Mouse (Mus musculus) kidney, postnatal 4 days (tissue): ENCODE results near the gene Ccdc60.
"Not testable (repeated sequence)": the region's sequence is repeated elsewhere in the genome, so short reads cannot be mapped to it uniquely, and the experiment has no call there.

Experiments used
- DNase-seq, 2 experiments: peaks; one replicate each; pipeline ENCODE4 v3.0.0; 2021; ENCODE audit warnings: mixed read lengths in 2 of 2

The Ccdc60 gene

DNA sequence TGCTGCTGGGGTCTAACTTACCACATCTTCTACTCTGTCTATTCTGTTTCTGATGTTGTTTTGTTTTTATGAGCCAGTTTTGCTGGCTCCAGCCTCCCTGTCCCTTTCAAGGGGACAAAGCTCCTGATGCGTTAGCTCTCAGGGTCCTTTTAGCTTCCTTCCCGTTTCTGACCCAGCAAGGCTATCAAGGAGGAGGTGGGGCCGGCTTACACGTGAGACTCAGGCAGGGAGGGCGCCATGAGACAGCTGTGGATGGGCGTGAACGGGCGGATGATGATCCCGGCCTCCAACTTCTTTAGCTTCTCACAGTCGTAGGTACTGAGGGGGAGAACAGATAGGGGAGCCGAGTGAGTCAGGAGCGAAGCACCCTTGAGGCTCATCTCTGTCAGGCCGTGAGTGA is 108.2 kb downstream of the Ccdc60 start:
- no peak for DNase-seq

GRCm38 (mm10) chr5:116171721-116172120 is 117.1 kb downstream of the Ccdc60 start:
- DNase-seq, result no peak

DNA sequence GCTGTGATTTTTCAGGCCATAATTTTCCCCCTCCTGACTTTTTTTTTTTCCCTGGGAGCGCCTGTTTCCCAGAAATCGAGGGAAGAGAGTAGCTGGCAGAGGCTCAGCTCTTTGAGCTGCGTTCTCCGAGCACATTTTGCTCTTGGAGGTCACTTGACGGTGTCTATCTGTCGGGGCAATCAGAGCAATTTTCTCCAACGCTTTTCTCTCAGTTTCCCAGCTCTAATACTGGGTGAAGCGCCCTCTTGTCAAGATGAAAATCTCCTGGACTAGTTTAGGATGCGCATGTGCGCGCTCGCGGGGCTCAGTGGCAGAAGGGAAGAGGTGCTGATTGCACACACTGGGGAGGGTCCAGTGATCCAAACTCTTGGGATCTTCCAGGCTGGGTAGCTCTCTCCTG is 121.8 kb downstream of the Ccdc60 start:
- DNase-seq, result no peak

DNA sequence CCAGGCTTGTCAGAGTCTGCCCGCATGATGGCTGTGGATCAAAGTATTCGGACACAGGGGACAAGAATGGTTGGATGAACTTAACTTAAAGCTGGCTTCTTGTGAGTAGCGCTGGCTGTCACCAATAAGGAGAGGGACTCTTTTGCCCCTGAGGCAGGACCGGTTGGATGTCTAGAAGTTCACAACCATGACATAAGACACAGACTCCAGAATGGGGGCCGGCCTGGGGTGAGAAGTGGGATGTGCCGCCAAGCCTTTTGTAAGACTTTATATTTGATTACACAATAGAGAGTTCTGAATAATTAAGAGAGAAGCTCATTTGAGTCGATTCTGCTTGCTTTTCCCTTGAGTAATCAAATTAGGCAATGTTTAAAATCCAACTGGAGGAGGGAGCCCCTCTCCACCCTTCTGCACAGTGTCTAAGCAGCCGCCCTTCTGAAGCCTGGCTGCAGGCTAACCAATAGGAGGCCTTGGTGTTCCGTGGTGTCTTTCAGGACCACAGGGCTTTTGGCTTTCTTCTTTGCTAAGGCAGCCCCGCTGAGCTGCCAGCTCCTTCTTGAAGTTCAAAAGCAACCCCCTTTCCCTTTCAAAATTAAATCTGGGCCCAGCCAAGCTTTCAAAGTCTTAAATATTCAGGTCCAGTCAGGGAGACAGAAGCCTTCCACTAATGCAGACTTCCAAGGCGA is 123.4 kb downstream of the Ccdc60 start:
- no peak for DNase-seq

DNA sequence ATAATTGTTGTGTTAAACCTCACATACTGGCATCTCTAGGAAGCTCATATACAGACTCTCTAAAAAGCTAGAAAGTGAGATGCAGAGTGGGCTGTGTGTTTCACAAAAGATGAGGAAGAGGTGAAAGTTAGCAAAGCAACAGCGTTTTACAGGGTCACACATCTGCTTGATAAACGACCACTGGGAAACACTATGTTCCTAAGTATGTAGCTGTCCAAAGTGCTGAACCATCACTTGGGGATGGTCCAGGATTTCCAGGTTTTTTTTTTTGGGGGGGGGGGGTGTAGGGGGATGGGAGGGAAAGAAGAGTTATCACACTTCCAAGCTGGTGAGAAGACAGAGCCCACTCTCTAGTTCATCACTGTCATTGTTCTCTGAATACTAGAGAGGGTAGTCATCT is 134.0 kb downstream of the Ccdc60 start:
- DNase-seq, result no peak

GRCm38 (mm10) chr5:116146446-116146845 is 142.3 kb downstream of the Ccdc60 start:
- DNase-seq, result not testable (repeated sequence)

GRCm38 (mm10) chr5:116144711-116145110 is 144.1 kb downstream of the Ccdc60 start:
- no peak for DNase-seq

DNA sequence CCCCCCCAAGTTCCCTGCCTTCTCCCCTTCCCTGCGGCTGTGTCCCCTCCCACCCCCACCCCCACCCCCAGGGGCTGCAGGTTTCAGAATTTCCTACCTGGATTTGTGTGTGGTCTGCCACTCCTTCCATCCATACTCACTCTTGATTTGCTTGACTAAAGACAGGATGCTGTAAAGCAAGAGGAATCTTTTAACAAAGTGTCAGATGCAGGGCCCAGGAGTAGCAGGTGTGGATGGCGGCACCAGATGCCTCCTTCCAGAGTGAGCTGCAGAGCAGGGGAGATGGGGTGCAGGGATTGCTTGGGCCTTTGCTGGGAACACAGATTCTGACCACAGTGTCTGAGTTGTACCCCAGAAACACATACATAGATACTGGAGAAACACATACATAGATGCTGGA is 148.1 kb downstream of the Ccdc60 start:
- DNase-seq, result no peak

DNA sequence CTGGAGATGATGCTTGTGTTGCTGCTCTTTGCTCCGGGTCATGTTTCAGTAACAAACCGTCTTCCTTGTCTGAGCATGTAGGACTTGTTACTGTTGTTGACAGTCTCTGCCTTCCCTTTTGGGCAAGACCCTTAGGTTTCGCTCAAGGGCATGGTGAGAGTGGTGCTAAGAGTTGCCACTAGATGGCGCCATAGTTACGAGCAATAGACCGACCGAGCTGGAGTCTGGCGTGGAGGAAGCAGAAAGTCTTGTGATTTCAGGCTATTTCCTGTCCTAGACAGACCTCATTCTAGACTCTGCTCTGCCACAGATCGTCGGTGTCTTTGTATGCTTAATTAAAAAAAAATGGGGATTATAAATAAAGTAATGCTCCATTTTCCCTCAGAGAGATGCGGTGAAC is 165.4 kb downstream of the Ccdc60 start:
- DNase-seq, result peak; percentile 84 to 86

DNA sequence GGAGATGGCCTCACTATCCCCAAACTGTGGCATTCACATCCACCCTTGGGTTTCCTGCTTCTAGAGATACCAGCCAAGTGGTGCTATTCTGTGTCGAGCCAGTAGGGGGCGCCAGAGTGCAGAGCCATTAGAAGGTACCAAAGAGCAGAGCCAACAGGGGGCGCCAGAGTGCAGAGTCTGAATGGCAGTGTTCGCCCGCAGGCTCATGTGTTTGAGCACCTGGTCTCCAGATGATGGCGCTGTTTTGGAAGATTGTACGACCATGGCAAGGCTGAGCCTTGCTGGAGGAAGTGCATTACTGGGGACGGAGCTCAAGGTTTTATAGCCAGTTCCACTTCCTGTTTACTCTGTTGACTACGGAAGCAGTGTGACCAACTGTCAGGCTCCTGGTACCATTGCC is 172.2 kb downstream of the Ccdc60 start:
- peak; percentile 63 to 68 for DNase-seq

- DNase-seq, result no peak
These were observed 172.7 kb downstream of the Ccdc60 start for GRCm38 (mm10) chr5:116116110-116116509.

DNA sequence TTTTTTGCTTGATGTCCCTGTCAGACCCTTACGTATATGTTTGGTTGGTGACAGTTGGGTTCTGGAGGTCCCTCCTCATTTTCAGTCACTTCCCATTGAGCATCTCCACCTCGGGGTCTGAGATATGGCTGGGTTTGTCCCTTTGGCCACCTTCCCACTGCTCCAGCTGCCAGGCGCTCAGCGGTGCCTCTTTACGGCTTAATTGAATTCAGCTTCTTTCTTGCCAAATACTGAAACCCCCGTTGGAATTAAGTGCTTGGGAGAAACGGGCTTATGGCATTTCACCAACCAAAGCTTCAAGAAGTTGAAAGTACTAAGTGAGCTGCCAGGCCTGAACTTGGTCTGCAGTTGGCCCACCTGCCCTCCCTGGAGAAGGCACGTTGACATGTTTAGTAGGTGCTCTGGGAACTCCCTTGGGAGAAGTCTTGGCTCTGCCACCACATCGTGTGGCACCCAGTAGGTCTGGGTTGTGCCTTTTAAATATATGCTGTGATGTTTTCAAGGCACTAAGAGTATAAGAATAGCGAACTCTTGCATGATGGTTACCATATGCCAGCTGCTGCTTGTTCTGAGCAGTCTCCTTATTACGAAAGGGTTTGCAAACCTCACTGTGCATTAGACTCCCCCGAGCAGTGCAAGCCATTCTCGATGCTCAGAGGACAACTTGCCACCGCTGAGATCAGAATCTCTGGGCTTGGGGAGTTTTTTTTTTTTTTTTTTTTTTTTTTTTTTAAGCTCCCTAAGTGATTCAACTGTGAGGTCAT is 173.5 kb downstream of the Ccdc60 start:
- no peak for DNase-seq

GRCm38 (mm10) chr5:116108651-116109050 is 180.1 kb downstream of the Ccdc60 start:
- DNase-seq, result no peak

DNA sequence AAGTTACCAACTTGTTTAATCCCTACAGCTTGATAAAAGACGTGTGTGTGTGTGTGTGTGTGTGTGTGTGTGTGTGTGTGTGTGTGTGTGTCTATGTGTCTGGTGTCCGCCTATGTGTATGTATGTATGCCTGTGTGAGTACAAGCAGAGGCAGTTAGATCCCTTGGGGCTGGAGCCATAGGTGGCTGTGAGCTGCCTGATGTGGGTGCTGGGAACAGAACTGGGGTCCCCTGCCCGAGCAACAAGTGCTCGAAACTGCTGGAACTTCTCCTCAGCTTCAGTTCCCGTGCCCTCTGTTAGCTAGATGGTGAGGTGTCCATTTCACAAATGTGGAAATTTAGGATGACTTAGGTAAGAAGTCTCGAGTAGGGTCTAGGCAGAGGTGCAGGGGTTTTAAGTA is 204.6 kb downstream of the Ccdc60 start:
- DNase-seq, result no peak

- peak; percentile 2 to 10 for DNase-seq
These were observed 205.7 kb downstream of the Ccdc60 start, which contains the start of gene Tmem233 for GRCm38 (mm10) chr5:116083081-116083480. TSS of gene Tmem233 (minus strand) at chr5:116083244.

DNA sequence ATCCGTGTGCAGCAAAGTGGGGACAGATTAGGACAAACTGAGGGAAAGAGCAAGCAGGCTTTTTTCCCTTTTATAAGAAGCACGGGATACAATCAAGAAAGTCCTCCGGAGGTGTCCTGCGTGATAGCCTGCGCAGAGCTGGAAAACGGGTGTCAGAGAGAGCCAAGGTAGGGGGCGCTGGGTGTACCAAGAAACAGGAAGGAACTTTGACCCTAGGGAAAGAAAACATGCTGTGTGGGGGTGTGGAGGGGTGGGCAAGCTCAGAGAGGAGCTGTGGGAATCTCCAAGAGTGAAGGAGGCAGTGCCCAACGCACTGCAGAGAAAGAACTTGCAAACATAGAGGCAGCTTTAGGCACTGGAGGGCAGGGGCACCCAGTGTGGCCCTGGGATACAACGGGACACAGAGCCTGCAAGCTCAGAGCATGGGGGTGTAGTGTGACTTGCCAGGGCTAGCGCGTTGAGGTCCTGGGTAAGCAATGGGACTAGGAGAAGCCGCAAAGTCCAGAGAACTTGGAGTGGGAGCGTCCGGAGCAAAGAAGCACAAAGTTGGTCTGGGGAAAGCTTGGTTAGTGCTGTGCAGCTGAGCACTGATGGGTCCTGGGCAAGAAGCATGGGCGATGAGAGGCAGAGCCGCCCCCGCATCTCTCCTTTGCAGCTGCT is 206.4 kb downstream of the Ccdc60 start:
- peak in 1 of 2 experiments; percentile 3 for DNase-seq

DNA sequence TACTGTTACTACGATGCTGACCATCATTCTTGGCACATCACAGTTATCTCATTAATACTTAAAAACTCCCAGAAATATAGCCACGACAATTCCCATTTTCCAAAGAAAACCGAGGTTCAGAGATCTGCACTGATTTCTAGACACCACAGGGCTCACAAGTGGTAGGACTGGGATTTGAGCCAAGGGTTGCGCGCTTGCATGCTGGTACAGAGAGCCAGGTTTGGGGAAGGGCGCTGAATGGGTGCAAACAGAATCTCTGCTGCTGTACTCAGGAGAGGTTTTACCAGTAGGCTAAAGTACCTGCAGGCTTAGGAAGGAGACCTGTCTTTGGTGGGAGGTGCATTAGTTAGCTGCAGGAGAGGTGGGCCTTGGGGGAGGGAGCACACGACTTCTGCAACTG is 207.2 kb downstream of the Ccdc60 start:
- no peak for DNase-seq

GRCm38 (mm10) chr5:116080736-116081135 is 208.0 kb downstream of the Ccdc60 start:
- no peak for DNase-seq
